Mouse (Mus musculus) cortical plate, adult 2 months (tissue): Measurements from ENCODE around the gene Zkscan17.

Source experiments
- CTCF ChIP-seq: fragments of 200-500 bp; IDR thresholded peaks from 2 replicates; pipeline ENCODE4 v1.5.1; 2011; ENCODE audit warnings: mild to moderate bottlenecking, control low read depth, low read length; ENCODE audit not compliant: insufficient read depth; ENCODE audit errors: extremely low read depth
- POLR2A ChIP-seq: fragments of 200-500 bp; IDR thresholded peaks from 2 replicates; pipeline ENCODE4 v1.6.1; 2011; ENCODE audit warnings: mild to moderate bottlenecking, low read length, control low read depth; ENCODE audit not compliant: insufficient read depth; ENCODE audit errors: extremely low read depth

GRCm38 (mm10) chr11:59460459-59460858 is 66.1 kb downstream of the Zkscan17 start:
- TF ChIP-seq POLR2A (no peak), CTCF (no peak)
